Mouse (Mus musculus) E14TG2a.4 (cell line): ENCODE measurements around the gene Nln.

Experiments used
- H3K27me3 ChIP-seq: 2 replicates; pipeline ENCODE4 v1.6.1; 2014; ENCODE audit warnings: low read length, control low read depth; ENCODE audit not compliant: insufficient read depth
- H3K36me3 ChIP-seq: 2 replicates; pipeline ENCODE4 v1.6.1; 2014; ENCODE audit warnings: low read length, control low read depth; ENCODE audit not compliant: insufficient read depth
- H3K4me1 ChIP-seq: replicated peaks from 2 replicates; pipeline ENCODE4 v1.6.1; 2014; ENCODE audit warnings: low read depth, low read length, control low read depth
- H3K4me3 ChIP-seq: replicated peaks from 2 replicates; pipeline ENCODE4 v1.5.1; 2014; ENCODE audit warnings: mild to moderate bottlenecking, low read length
- H3K9me3 ChIP-seq: 2 replicates; pipeline ENCODE4 v1.6.1; 2014; ENCODE audit warnings: low read length, control low read depth
- CTCF ChIP-seq: conservative IDR thresholded peaks from 2 replicates; pipeline ENCODE4 v1.5.1; 2014; ENCODE audit warnings: low read length
- NANOG ChIP-seq: IDR thresholded peaks from 2 replicates; pipeline ENCODE4 v1.6.1; 2014; ENCODE audit warnings: borderline replicate concordance, low read length, mixed read lengths
- POU5F1 ChIP-seq: IDR thresholded peaks from 2 replicates; pipeline ENCODE4 v1.6.1; 2014; ENCODE audit warnings: low read length, borderline replicate concordance

Gene Nln

GRCm38 (mm10) chr13:104132561-104132960 is 23.1 kb upstream of the Nln start:
- TF ChIP-seq CTCF (no peak), NANOG (no peak), POU5F1 (no peak)
- H3K4me3 ChIP-seq, result no peak overlapping the region
- H3K9me3 ChIP-seq, result no peaks in the 10 kb centered on the region
- H3K4me1 ChIP-seq, result no peaks in the 10 kb centered on the region
- H3K27me3 ChIP-seq, result no peaks in the 10 kb centered on the region
- H3K36me3 ChIP-seq, result peaks cover 24% of the 10 kb centered on the region

- TF ChIP-seq CTCF (no peak), POU5F1 (no peak), NANOG (no peak)
- Histone ChIP-seq H3K27me3 (no peaks in the 10 kb centered on the region), H3K4me3 (no peak overlapping the region), H3K4me1 (peaks cover 11% of the 10 kb centered on the region), H3K36me3 (0 out of 2 replicates have a peak, but pooled peaks cover 8% of the 10 kb centered on the region), H3K9me3 (no peaks in the 10 kb centered on the region)
Observed at GRCm38 (mm10) chr13:104123662-104124381, 14.4 kb upstream of the Nln start.

GRCm38 (mm10) chr13:104122078-104122840 is 12.8 kb upstream of the Nln start:
- Histone ChIP-seq H3K4me1 (peaks cover 11% of the 10 kb centered on the region), H3K27me3 (no peaks in the 10 kb centered on the region), H3K9me3 (no peaks in the 10 kb centered on the region), H3K36me3 (0 out of 2 replicates have a peak, but pooled peaks cover 8% of the 10 kb centered on the region), H3K4me3 (peak overlapping the region; percentile 30; the same call in 1 of the 2 replicates)
- TF ChIP-seq CTCF (no peak), POU5F1 (no peak), NANOG (no peak)

GRCm38 (mm10) chr13:104114827-104115226 is 5.4 kb upstream of the Nln start:
- Histone ChIP-seq H3K36me3 (0 out of 2 replicates have a peak, but pooled peaks cover 8% of the 10 kb centered on the region), H3K4me1 (peaks cover 7% of the 10 kb centered on the region), H3K27me3 (no peaks in the 10 kb centered on the region), H3K9me3 (no peaks in the 10 kb centered on the region), H3K4me3 (no peak overlapping the region)
- TF ChIP-seq POU5F1, result no peak
- no peak for TF ChIP-seq NANOG
- TF ChIP-seq CTCF, result no peak

GRCm38 (mm10) chr13:104113782-104114181 is 4.4 kb upstream of the Nln start:
- Histone ChIP-seq H3K27me3 (no peaks in the 10 kb centered on the region), H3K36me3 (no peaks in the 10 kb centered on the region), H3K4me1 (peaks cover 7% of the 10 kb centered on the region), H3K9me3 (no peaks in the 10 kb centered on the region), H3K4me3 (no peak overlapping the region)
- TF ChIP-seq CTCF, result peak; percentile 60
- TF ChIP-seq NANOG, result no peak

GRCm38 (mm10) chr13:104112266-104112900 is 3.0 kb upstream of the Nln start:
- no peaks in the 10 kb centered on the region for H3K27me3 ChIP-seq
- no peak overlapping the region for H3K4me3 ChIP-seq
- peaks cover 13% of the 10 kb centered on the region for H3K4me1 ChIP-seq
- no peaks in the 10 kb centered on the region for H3K36me3 ChIP-seq
- no peaks in the 10 kb centered on the region for H3K9me3 ChIP-seq
- TF ChIP-seq POU5F1 (no peak), CTCF (no peak), NANOG (no peak)

GRCm38 (mm10) chr13:104110526-104110925 is 1.1 kb upstream of the Nln start:
- TF ChIP-seq CTCF (no peak), NANOG (no peak), POU5F1 (no peak)
- Histone ChIP-seq H3K27me3 (no peaks in the 10 kb centered on the region), H3K4me1 (peaks cover 13% of the 10 kb centered on the region), H3K36me3 (peaks cover 6% of the 10 kb centered on the region; the same call in 1 of the 2 replicates), H3K9me3 (no peaks in the 10 kb centered on the region), H3K4me3 (peak overlapping the region; percentile 94)
